Mouse (Mus musculus) spleen, adult 2 months (tissue): ENCODE measurements around the gene Med27.

ENCODE experiments used
- CTCF ChIP-seq: fragments of 200-500 bp; IDR thresholded peaks from 2 replicates; pipeline ENCODE4 v1.5.1; 2011; ENCODE audit warnings: mild to moderate bottlenecking, inconsistent platforms; ENCODE audit not compliant: insufficient read depth, insufficient read length, insufficient replicate concordance; ENCODE audit errors: extremely low read depth
- POLR2A ChIP-seq: fragments of 200-500 bp; IDR thresholded peaks from 2 replicates; pipeline ENCODE4 v1.6.1; 2011; ENCODE audit warnings: low read depth, low read length, inconsistent platforms

DNA sequence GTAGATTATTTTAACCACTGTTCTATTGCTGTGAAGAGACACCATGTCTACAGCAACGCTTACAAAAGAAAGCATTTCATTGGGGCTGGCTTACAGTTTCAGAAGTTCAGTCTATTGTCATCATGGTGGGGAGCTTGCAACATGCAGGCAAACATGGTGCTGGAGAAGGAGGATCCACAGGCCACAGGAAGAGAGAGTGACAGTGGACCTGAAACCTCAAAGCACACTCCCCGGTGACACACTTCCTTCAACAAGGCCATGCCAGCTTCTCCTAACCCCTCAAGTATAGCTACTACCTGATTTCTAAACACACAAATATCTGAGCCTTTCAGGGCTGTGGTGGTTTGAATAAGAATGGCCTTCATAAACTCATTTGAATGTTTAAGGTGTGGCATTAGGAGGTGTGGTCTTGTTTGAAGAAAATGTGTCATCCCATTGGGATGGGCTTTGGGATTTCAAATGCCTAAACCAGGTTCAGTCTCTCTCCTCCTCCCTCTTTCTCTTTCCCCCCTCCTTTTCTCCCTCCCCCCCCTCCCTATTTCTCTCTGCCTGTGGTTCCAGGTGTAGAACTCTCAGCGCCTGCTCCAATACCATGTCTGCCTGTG, 111.8 kb downstream of the Med27 start:
- TF ChIP-seq CTCF = no peak
- TF ChIP-seq POLR2A = no peak
